Mouse (Mus musculus) heart, adult 2 months (tissue): Measurements from ENCODE around the gene Tmem203. TPM values are rescaled to one million over a fixed set of nuclear protein-coding genes. Genes with fewer than 3 reads are reported as not detected.

ENCODE experiments used
- DNase-seq, 2 experiments: peaks; one replicate each; pipeline ENCODE4 v3.0.0; 2021
- H3K27ac ChIP-seq: fragments of 200-600 bp; 2 replicates; pipeline ENCODE4 v1.8.1; 2022
- H3K27me3 ChIP-seq: fragments of 200-500 bp; 2 replicates; pipeline ENCODE4 v1.6.1; 2012; ENCODE audit warnings: mild to moderate bottlenecking, low read length, inconsistent platforms, mixed read lengths; ENCODE audit not compliant: control insufficient read depth, insufficient read depth
- H3K36me3 ChIP-seq: fragments of 200-500 bp; 2 replicates; pipeline ENCODE4 v1.6.1; 2012; ENCODE audit warnings: low read length, inconsistent platforms; ENCODE audit not compliant: control insufficient read depth, insufficient read depth
- H3K4me1 ChIP-seq: fragments of 200-500 bp; 2 replicates; pipeline ENCODE4 v1.6.1; 2011; ENCODE audit warnings: low read length; ENCODE audit not compliant: control insufficient read depth, insufficient read depth
- H3K4me3 ChIP-seq: fragments of 200-600 bp; 2 replicates; pipeline ENCODE4 v1.8.1; 2022
- H3K79me2 ChIP-seq: fragments of 200-500 bp; replicated peaks from 2 replicates; pipeline ENCODE4 v1.6.1; 2012; ENCODE audit warnings: mild to moderate bottlenecking, inconsistent platforms, low read length, moderate library complexity, mixed read lengths; ENCODE audit not compliant: control insufficient read depth, insufficient read depth
- H3K9ac ChIP-seq: fragments of 200-500 bp; 2 replicates; pipeline ENCODE4 v1.6.1; 2012; ENCODE audit warnings: low read depth, mild to moderate bottlenecking, control low read depth, inconsistent platforms, low read length, mixed read lengths
- CTCF ChIP-seq: fragments of 200-600 bp; IDR thresholded peaks from 2 replicates; pipeline ENCODE4 v1.8.1; 2022; ENCODE audit warnings: antibody characterized with exemption, mild to moderate bottlenecking, moderate library complexity
- EP300 ChIP-seq: fragments of 200-500 bp; IDR thresholded peaks from 2 replicates; pipeline ENCODE4 v1.6.1; 2011; ENCODE audit warnings: low read depth, low read length, control low read depth; ENCODE audit not compliant: insufficient read depth
- POLR2A ChIP-seq: fragments of 200-500 bp; IDR thresholded peaks from 2 replicates; pipeline ENCODE4 v1.6.1; 2011; ENCODE audit warnings: mild to moderate bottlenecking, low read depth, low read length, control low read depth; ENCODE audit not compliant: insufficient read depth
- WGBS: fragments of 180-500 bp; shearing (Covaris S2); methylation state at CpG from one replicate; pipeline ENCODE4 v1.1.7; 2018; 5-methylcytosine and 5-hydroxymethylcytosine counted together
- intact Hi-C: fragments of 180-260 bp; cut with DNase I; formaldehyde crosslinking; loops from one replicate; pipeline ENCODE4 v1.15.1; 2025
- polyA plus RNA-seq: library from polyadenylated mRNA; depleted of rRNA; stranded (reverse); fragments of >200 nt; gene quantifications from 2 replicates; pipeline ENCODE4 v1.2.3, GENCODE M21; 2012
- total RNA-seq, 2 experiments: library from RNA; stranded (reverse); gene quantifications; 2 replicates each; pipeline ENCODE4 v1.2.3; 2021

Gene Tmem203
- total and polyA plus RNA-seq, 3 experiments, result 13.1 to 22.2 (median 14.1) TPM

GRCm38 (mm10) chr2:25240723-25241437 is 14.4 kb upstream of the Tmem203 start:
- intact Hi-C loops, result no loop called here
- no peak for TF ChIP-seq CTCF
- no peak for TF ChIP-seq EP300
- no peak for TF ChIP-seq POLR2A
- Histone ChIP-seq H3K4me1 (peaks cover 2% of the 10 kb centered on the region; the same call in 1 of the 2 replicates), H3K9ac (0 out of 2 replicates have a peak overlapping the region, but pooled peaks have one; percentile 25), H3K27me3 (peaks cover 5% of the 10 kb centered on the region; the same call in 1 of the 2 replicates), H3K36me3 (no peaks in the 10 kb centered on the region), H3K4me3 (peak overlapping the region; percentile 36), H3K27ac (no peak overlapping the region; the same call in 1 of the 2 replicates), H3K79me2 (no peaks in the 10 kb centered on the region)
- WGBS, result 3% methylated on average over 29 of the region's 29 CpGs
- DNase-seq, result peak; percentile 66 to 67

GRCm38 (mm10) chr2:25241438-25241775 is 13.8 kb upstream of the Tmem203 start:
- Histone ChIP-seq H3K36me3 (no peaks in the 10 kb centered on the region), H3K4me1 (peaks cover 2% of the 10 kb centered on the region; the same call in 1 of the 2 replicates), H3K27me3 (peaks cover 5% of the 10 kb centered on the region; the same call in 1 of the 2 replicates), H3K27ac (no peak overlapping the region), H3K9ac (no peak overlapping the region), H3K4me3 (no peak overlapping the region), H3K79me2 (no peaks in the 10 kb centered on the region)
- no peak for TF ChIP-seq CTCF
- TF ChIP-seq EP300, result no peak
- TF ChIP-seq POLR2A, result no peak
- 19% methylated on average over 6 of the region's 6 CpGs for WGBS
- intact Hi-C loops, result no loop called here
- no peak for DNase-seq

GRCm38 (mm10) chr2:25242101-25242506 is 13.1 kb upstream of the Tmem203 start, which contains the start of the genes Rnf208 and Cysrt1:
Rnf208 (plus strand) TSS chr2:25242255.
Cysrt1 (minus strand) TSS chr2:25242452.
- Histone ChIP-seq H3K4me3 (peak within 1 kb of the TSS; percentile 36), H3K79me2 (no peaks in the 10 kb centered on the region), H3K4me1 (peaks cover 2% of the 10 kb centered on the region; the same call in 1 of the 2 replicates), H3K27ac (no peak within 1 kb of the TSS; the same call in 1 of the 2 replicates), H3K9ac (no peak within 1 kb of the TSS), H3K27me3 (peaks cover 5% of the 10 kb centered on the region; the same call in 1 of the 2 replicates), H3K36me3 (no peaks in the 10 kb centered on the region)
- DNase-seq, result no peak
- intact Hi-C loops, result no loop called here
- under 1% methylated on average over 53 of the region's 59 CpGs for WGBS
- TF ChIP-seq EP300 (no peak), CTCF (no peak), POLR2A (no peak)

GRCm38 (mm10) chr2:25243342-25243741 is 11.9 kb upstream of the Tmem203 start:
- TF ChIP-seq EP300, result no peak
- no peak for TF ChIP-seq POLR2A
- no peak for TF ChIP-seq CTCF
- peaks cover 2% of the 10 kb centered on the region; the same call in 1 of the 2 replicates for H3K4me1 ChIP-seq
- H3K4me3 ChIP-seq, result no peak overlapping the region
- H3K27ac ChIP-seq, result no peak overlapping the region
- H3K36me3 ChIP-seq, result no peaks in the 10 kb centered on the region
- intact Hi-C loops, result no loop called here
- WGBS, result 71% methylated on average over 8 of the region's 8 CpGs
- DNase-seq, result no peak
- H3K9ac ChIP-seq, result no peak overlapping the region
- peaks cover 5% of the 10 kb centered on the region; the same call in 1 of the 2 replicates for H3K27me3 ChIP-seq
- no peaks in the 10 kb centered on the region for H3K79me2 ChIP-seq

GRCm38 (mm10) chr2:25244144-25244543 is 11.1 kb upstream of the Tmem203 start:
- no peak overlapping the region for H3K27ac ChIP-seq
- no peaks in the 10 kb centered on the region for H3K79me2 ChIP-seq
- 82% methylated on average over 4 of the region's 4 CpGs for WGBS
- H3K27me3 ChIP-seq, result peaks cover 5% of the 10 kb centered on the region; the same call in 1 of the 2 replicates
- H3K4me3 ChIP-seq, result no peak overlapping the region
- H3K4me1 ChIP-seq, result peaks cover 2% of the 10 kb centered on the region; the same call in 1 of the 2 replicates
- no peaks in the 10 kb centered on the region for H3K36me3 ChIP-seq
- no peak for TF ChIP-seq CTCF
- no peak for TF ChIP-seq EP300
- no peak for TF ChIP-seq POLR2A
- no peak overlapping the region for H3K9ac ChIP-seq
- no peak for DNase-seq
- intact Hi-C loops, result no loop called here
